Mouse (Mus musculus): ENCODE measurements around the gene Nckap1.

DNA sequence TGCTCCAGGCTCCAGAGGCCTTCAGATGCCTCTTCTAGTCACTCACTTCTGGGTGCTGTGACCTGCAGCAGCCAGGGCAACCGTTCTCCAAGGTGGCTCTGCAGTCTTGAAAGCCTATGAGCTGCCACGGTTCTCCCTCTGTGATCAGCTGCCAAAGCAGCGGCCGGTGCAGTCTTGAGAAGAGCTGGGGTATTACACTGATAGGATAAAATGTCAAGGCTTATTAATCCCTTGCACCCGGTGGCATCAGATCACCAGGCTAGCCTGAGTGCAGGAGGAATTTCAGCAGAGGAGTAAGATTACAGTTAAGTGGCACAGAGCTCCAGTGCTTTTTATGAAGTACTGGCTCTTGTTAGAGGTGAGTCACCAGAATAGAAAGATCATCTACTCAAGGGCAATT, 94.3 kb downstream of the Nckap1 start:
- no peak for TF ChIP-seq CTCF (IDR thresholded peaks at IDR 0.05; ENCODE audit: control insufficient read depth, insufficient read depth, insufficient read length)
- TF ChIP-seq USF1 (IDR thresholded peaks at IDR 0.05; ENCODE audit: low read depth): no peak
- TF ChIP-seq CEBPB (IDR thresholded peaks at IDR 0.05; ENCODE audit: low read depth): no peak

All from C2C12 (cell line).